Mouse (Mus musculus) midbrain, embryonic 10.5 days (tissue): ENCODE data around the gene Rnf130. TPM values are rescaled to one million over a fixed set of nuclear protein-coding genes. Genes with fewer than 3 reads are reported as not detected.

ENCODE experiments used
- DNase-seq: peaks from one replicate; pipeline ENCODE4 v3.0.0-alpha.2; 2017; ENCODE audit warnings: low spot score
- H3K27ac ChIP-seq: fragments of 300-500 bp; sonication (generic); replicated peaks from 2 replicates; pipeline ENCODE4 v1.5.1; 2016; ENCODE audit warnings: mild to moderate bottlenecking
- H3K27me3 ChIP-seq: fragments of 300-500 bp; sonication (generic); 2 replicates; pipeline ENCODE4 v1.6.1; 2016; ENCODE audit warnings: low read depth, mild to moderate bottlenecking; ENCODE audit not compliant: poor library complexity, severe bottlenecking
- H3K36me3 ChIP-seq: fragments of 300-500 bp; sonication (generic); 2 replicates; pipeline ENCODE4 v1.6.1; 2016; ENCODE audit warnings: mild to moderate bottlenecking, moderate library complexity
- H3K4me1 ChIP-seq: fragments of 300-500 bp; sonication (generic); 2 replicates; pipeline ENCODE4 v1.6.1; 2016
- H3K4me3 ChIP-seq: fragments of 300-500 bp; sonication (generic); 2 replicates; pipeline ENCODE4 v1.5.1; 2016; ENCODE audit warnings: mild to moderate bottlenecking, moderate library complexity
- H3K9me3 ChIP-seq: fragments of 300-500 bp; sonication (generic); replicated peaks from 2 replicates; pipeline ENCODE4 v1.6.1; 2016; ENCODE audit warnings: mild to moderate bottlenecking
- WGBS: fragments of 180-500 bp; shearing (Covaris S2); methylation state at CpG from one replicate; pipeline ENCODE4 v1.1.7; 2016; 5-methylcytosine and 5-hydroxymethylcytosine counted together
- polyA plus RNA-seq: library from polyadenylated mRNA; unstranded; fragments of >200 nt; fragmentation: Nextera tagmentation; extraction: Ambion mirVana; gene quantifications from 2 replicates; pipeline ENCODE4 v1.2.1, GENCODE M21; 2016

Gene Rnf130
- 60.5 and 64.4 TPM in 2 replicates for polyA plus RNA-seq

DNA sequence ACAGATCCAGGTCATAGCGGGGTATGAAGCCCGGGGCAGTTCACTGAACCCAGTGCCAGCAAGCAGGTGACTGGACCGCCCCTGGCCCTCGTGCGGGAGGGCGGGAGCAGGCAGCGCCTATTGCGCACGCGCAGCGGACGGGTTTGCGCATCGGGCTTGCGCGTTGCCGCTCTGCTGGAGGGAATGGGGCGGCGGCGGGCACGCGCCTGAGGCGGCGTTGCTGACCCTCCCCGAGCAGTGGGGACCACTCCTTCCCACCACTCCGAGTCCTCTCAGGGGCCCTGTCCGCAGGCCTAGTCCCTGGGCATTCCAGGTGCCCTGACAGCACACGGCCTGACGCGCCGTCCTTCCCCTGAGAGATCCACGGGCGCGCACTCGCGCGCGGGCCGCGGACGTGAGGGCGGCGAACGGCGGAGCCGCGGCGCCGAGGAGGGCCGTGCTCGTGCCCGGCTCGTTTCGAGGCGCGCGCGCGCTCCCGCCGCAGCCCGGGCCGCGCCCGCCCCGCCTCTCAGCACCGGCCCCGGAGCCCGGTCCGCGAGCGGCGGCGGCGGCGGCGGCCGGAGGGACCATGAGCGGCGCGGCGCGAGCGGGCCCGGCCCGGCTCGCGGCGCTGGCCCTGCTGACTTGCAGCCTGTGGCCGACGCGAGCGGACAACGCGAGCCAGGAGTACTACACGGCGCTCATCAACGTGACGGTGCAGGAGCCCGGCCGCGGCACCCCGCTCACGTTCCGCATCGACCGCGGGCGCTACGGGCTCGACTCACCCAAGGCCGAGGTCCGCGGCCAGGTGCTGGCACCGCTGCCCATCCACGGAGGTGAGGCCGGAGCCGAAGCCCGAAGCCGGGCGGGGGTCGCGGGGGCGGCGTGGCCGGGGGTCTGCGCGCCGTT is at the start of gene Rnf130:
Gene Rnf130, plus strand, starts transcription at position 514 of the 888 bp plus-strand sequence.
- Histone ChIP-seq H3K36me3 (no peaks in the 10 kb centered on the region), H3K27me3 (peaks cover 25% of the 10 kb centered on the region), H3K9me3 (no peaks in the 10 kb centered on the region), H3K4me1 (peaks cover 39% of the 10 kb centered on the region), H3K4me3 (peak within 1 kb of the TSS; percentile 89), H3K27ac (peak within 1 kb of the TSS; percentile 98)
- peak; percentile 92 for DNase-seq
- 2% methylated on average over 116 of the region's 129 CpGs for WGBS

DNA sequence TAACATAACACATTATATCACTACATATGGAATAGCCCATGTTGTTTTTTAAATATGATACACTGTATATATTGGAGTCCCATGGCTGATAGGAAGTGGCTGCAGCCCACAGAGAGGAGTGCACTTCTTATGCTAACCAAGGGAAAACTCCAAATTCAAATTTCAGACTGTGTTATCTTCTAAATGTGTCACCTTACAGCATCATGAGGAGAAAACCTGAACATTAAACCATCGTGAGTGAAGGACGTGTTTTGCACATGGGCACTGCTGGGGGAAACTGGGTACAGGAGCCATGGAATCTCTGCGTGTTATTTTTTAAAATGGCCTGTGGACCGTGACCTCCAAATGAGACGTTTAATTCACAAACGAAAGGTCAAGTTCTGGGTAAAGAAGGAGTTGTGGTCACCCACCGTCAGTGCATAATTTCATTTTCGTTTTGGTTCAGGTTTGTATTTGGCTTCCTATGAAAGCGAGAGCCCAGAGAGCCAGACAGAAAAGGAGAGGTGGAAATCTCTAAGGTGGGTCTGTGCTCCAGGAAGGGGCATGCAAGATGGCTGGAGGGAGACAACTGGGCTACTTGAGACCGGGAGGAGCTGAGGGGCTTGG is 47.1 kb upstream of the Rnf130 start:
- no peak for DNase-seq
- peaks cover 2% of the 10 kb centered on the region; the same call in 1 of the 2 replicates for H3K4me1 ChIP-seq
- H3K4me3 ChIP-seq, result no peak overlapping the region
- no peaks in the 10 kb centered on the region for H3K36me3 ChIP-seq
- H3K27me3 ChIP-seq, result no peaks in the 10 kb centered on the region
- WGBS, result 85% methylated on average over 10 of the region's 10 CpGs
- H3K9me3 ChIP-seq, result 0 out of 2 replicates have a peak, but pooled peaks cover 2% of the 10 kb centered on the region
- no peak overlapping the region for H3K27ac ChIP-seq

DNA sequence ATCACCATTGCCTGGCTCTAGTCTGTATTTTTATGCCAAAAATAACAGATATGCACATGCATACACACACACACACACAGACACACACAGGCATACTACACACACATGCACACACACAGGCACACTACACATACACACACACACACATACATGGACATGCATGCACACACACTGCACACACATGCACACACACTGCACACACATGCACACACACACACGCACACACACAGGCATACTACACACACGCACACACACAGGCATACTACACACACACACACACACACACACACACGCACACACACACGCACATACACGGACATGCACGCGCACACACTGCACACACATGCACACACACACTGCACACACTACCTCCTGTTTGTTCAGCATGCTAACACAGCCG is 46.2 kb upstream of the Rnf130 start:
- no peak for DNase-seq
- 95% methylated on average over 8 of the region's 8 CpGs for WGBS
- H3K4me3 ChIP-seq, result no peak overlapping the region

DNA sequence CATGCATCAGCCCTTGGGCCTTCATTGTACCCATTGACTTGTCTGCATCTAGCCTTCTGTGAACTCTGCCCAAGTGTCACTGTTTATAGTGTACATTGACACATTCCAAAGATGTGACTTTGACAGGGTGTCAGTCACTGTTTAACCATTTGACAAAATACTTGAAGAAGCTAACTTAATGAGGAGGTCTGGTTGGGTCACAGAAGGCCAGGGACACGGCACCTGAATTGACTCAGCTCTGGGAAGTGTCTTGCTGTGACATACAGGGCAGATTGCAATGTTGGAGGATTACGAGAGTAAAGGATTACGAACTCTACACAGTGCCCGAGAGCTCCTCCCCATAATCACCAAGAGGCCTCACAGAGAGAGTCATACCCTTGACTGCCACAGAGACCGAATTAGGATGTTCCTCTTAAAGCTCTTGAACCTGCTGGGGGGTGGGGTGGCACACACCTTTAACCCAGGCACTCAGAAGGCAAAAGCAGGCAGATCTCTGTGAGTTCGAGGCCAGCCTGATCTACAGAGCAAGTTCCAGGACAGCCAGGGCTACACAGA is 44.4 kb upstream of the Rnf130 start:
- H3K27me3 ChIP-seq, result no peaks in the 10 kb centered on the region
- DNase-seq, result no peak
- no peak overlapping the region for H3K27ac ChIP-seq
- H3K36me3 ChIP-seq, result no peaks in the 10 kb centered on the region
- no peak overlapping the region for H3K4me3 ChIP-seq
- no peaks in the 10 kb centered on the region for H3K9me3 ChIP-seq
- 75% methylated on average over 6 of the region's 6 CpGs for WGBS
- peaks cover 3% of the 10 kb centered on the region; the same call in 1 of the 2 replicates for H3K4me1 ChIP-seq

More for the DNA sequence above, 46.2 kb upstream of the Rnf130 start:
- Histone ChIP-seq H3K4me1 (peaks cover 3% of the 10 kb centered on the region; the same call in 1 of the 2 replicates), H3K9me3 (0 out of 2 replicates have a peak, but pooled peaks cover 2% of the 10 kb centered on the region), H3K27ac (no peak overlapping the region), H3K36me3 (no peaks in the 10 kb centered on the region), H3K27me3 (no peaks in the 10 kb centered on the region)

DNA sequence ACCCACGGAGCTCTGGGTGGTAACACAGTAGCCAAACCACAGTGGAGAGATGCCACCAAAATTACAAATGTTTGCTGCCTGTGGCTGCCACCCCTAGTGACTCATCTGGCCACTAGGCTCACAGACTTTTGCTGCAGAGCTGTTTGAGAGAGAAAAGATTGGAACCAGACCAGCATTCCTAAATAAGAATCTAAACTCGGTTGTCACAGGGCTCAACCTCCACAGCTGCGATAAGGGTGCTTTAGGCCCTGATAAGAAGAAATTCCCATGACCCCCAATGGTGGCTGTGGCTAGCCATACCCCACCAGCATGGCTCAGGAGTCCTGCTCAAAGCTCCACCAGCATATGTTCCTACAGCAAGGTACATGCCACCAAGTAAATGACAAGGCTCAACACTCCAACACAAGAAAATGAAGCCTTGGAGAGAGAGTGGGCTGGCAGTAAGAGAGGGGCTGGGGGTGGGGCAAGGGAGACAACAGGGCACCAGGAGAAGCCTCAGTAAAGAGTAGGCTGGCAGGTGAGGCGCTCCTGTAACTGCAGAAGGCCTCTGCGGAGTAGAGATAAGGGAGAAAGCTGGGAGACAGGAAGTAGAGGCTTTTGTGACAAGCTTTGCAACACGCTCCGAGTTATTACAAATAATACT is 43.7 kb upstream of the Rnf130 start:
- Histone ChIP-seq H3K4me1 (peaks cover 3% of the 10 kb centered on the region; the same call in 1 of the 2 replicates), H3K36me3 (no peaks in the 10 kb centered on the region), H3K9me3 (no peaks in the 10 kb centered on the region), H3K27me3 (no peaks in the 10 kb centered on the region), H3K4me3 (no peak overlapping the region), H3K27ac (0 out of 2 replicates have a peak overlapping the region, but pooled peaks have one; percentile 17)
- 82% methylated on average over 7 of the region's 7 CpGs for WGBS
- DNase-seq, result no peak

DNA sequence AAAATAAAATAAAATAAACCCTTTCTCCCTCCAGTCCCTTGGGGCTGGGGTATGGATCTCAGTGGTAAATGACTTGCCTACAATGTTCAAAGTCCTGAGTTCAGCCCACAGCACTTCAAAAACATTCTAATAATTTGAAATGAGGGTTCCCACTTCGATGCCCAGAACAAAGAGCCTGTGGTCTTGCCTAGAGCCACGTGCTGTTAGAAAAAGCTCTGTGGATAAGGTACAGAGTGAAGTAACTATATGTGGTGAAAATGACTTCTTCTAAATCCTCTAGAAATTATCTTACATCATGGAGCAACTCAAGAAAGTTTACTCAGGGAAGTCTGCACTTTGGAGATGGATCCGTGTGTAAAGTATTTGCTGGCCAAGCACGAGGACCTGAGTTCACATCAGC is 43.1 kb upstream of the Rnf130 start:
- Histone ChIP-seq H3K27ac (no peak overlapping the region), H3K27me3 (no peaks in the 10 kb centered on the region), H3K4me3 (no peak overlapping the region), H3K9me3 (no peaks in the 10 kb centered on the region), H3K36me3 (no peaks in the 10 kb centered on the region), H3K4me1 (peaks cover 3% of the 10 kb centered on the region; the same call in 1 of the 2 replicates)
- 89% methylated on average over 4 of the region's 4 CpGs for WGBS
- no peak for DNase-seq

DNA sequence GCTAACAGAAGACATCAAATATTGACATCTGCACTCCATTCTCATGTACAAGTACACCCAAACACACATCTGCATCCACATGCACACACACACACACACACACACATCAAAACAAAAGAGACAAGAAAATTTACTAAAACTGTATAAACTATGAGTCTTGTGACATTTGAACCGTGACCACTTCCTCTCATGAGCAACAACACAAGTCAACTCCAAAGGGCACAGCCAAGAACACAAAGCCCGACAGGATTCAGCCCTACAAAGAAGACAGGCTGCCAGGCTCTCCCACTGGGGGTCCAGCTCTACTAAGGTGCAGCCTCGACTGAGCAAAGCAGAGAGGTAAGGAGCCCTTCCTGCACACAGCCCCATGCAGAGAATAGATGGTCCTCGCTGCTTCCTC is 42.3 kb upstream of the Rnf130 start:
- Histone ChIP-seq H3K27me3 (no peaks in the 10 kb centered on the region), H3K27ac (no peak overlapping the region), H3K9me3 (no peaks in the 10 kb centered on the region), H3K4me1 (peaks cover 3% of the 10 kb centered on the region; the same call in 1 of the 2 replicates), H3K36me3 (no peaks in the 10 kb centered on the region), H3K4me3 (no peak overlapping the region)
- 50% methylated on average over 4 of the region's 4 CpGs for WGBS
- DNase-seq, result no peak

DNA sequence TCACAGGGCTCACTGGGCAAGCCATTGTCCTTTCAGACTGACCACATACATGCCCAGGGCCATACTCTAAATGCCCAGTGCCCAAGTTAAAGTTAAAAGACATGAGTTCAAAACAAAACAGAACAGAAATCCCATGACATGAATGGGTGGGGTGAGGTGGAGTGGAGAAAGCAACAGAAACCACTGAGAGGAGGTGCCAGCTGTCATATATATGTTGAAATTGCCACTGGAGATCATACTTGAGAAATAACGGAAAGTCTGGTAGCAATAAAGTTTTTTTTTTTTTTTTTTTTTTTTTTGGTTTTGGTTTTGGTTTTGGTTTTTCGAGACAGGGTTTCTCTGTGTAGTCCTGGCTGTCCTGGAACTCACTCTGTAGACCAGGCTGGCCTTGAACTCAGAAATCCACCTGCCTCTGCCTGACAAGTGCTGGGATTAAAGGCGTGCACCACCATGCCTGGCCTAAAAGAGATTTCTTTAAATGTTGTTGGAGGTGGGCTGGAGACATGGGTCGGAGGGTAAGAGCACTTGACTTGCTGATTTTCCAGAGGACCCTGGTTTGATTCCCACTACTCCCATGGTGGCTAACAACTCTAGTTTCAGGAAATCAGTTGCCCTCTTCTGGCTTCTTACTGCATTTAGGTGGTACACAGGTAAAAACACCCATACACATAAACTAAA is 41.1 kb upstream of the Rnf130 start:
- no peak for DNase-seq
- WGBS, result 76% methylated on average over 4 of the region's 4 CpGs
- Histone ChIP-seq H3K4me1 (peaks cover 3% of the 10 kb centered on the region; the same call in 1 of the 2 replicates), H3K27me3 (no peaks in the 10 kb centered on the region), H3K4me3 (no peak overlapping the region), H3K27ac (no peak overlapping the region), H3K9me3 (no peaks in the 10 kb centered on the region), H3K36me3 (no peaks in the 10 kb centered on the region)

DNA sequence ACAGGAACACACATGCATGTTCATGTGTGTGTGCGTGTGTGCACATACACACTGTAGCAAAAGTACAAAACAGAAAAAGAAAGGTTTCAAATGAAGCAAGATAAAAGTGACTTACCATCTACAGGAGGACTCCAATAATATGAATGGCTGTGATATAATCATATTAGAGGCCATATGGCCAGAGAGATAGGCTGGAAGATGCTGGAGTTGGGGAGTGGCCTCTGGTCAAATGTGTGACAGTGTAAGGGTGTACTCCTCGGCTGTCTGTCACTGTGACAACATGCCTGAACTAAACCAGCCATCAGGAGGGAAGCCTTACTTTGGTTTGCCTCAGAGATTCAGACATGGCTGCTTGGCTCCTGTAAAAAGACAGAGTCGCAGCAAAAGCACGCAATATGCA is 40.1 kb upstream of the Rnf130 start:
- H3K36me3 ChIP-seq, result no peaks in the 10 kb centered on the region
- H3K9me3 ChIP-seq, result no peaks in the 10 kb centered on the region
- peaks cover 3% of the 10 kb centered on the region; the same call in 1 of the 2 replicates for H3K4me1 ChIP-seq
- no peak overlapping the region for H3K4me3 ChIP-seq
- H3K27me3 ChIP-seq, result no peaks in the 10 kb centered on the region
- WGBS, result 90% methylated on average over 4 of the region's 4 CpGs
- H3K27ac ChIP-seq, result no peak overlapping the region
- no peak for DNase-seq

DNA sequence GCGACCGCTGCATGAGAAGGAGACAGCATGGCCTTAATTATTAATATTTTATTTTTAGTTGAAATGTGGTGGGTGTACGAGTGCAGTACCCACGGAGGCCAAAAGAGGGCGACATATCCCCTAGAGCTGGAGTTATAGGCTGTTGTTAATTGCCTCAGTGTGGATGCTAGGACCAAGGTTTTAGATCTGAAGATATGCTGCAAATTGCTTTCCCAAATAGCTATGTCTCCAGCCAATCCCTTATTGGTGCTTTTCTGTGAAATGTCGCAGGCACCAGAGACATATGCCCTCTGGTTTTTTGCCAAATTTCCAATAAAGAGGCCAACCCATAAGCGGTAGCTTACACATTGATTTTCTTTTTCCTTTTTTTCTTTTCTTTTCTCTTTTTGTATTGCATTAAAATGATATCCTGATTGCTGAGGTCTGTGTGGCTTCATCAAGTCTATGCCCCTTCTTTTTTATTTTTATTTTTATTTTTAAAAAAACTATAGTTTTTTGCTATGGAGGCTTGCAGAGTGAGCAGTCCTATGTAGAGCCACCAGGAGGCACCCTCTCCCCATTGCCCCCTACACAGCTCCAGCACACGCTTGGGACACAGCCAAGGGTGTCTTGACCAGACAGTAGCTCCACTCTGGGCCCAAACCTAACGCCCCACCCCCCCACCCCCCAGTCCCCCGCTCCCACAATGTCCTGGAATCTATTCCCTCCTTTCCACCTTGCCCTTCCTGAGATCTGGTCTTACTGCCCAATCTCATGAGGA is 38.7 kb upstream of the Rnf130 start:
- Histone ChIP-seq H3K4me3 (no peak overlapping the region), H3K4me1 (peaks cover 3% of the 10 kb centered on the region; the same call in 1 of the 2 replicates), H3K27ac (no peak overlapping the region), H3K27me3 (no peaks in the 10 kb centered on the region), H3K9me3 (no peaks in the 10 kb centered on the region), H3K36me3 (no peaks in the 10 kb centered on the region)
- peak; percentile 49 for DNase-seq
- WGBS, result 24% methylated on average over 10 of the region's 10 CpGs

DNA sequence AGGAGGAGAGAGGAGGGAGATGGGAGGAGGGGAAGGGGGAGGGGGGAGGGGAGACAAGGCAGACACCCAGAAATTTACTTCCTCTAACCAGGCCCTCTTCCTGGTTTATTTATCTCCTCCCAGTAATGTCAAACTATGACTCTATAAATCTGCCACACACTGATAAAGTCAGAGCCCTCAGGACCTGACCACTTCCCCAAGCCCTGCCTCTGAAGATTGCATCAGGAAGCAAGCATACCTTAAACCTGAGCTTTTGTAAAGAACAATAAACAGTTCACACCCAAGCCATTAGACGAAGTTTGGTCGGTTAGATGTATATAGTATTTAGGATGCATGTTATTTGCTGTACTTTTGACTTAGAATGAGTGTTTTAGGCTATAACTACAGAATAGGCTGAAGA is 30.6 kb upstream of the Rnf130 start:
- no peaks in the 10 kb centered on the region for H3K9me3 ChIP-seq
- H3K27ac ChIP-seq, result no peak overlapping the region
- no peaks in the 10 kb centered on the region for H3K27me3 ChIP-seq
- WGBS, result 94% methylated on average over 2 of the region's 2 CpGs
- no peak for DNase-seq
- H3K4me3 ChIP-seq, result no peak overlapping the region
- no peaks in the 10 kb centered on the region for H3K36me3 ChIP-seq
- no peaks in the 10 kb centered on the region for H3K4me1 ChIP-seq
